20 mouse cellular contexts compared by ENCODE assay signal in genomic region chr4:135730951-135731350, GRCm38 (mm10). TPM values are rescaled to one million over a fixed set of nuclear protein-coding genes. Genes with fewer than 3 reads are reported as not detected.
"Had no signal": no experiment of that assay in that cellular context is flagged by ENCODE, and none has a peak within 500 bp of the region (broad histone marks: within the 10 kb centered on the region; RNA-seq: fewer than 3 reads in every experiment).

No protein-coding gene starts in this region.

- H3K9me3 ChIP-seq: neural tube, embryonic 12.5 days; neural tube, embryonic 15.5 days had no signal

- H3K4me3 ChIP-seq: limb, embryonic 13.5 days; liver, embryonic 13.5 days; neural tube, embryonic 12.5 days; neural tube, embryonic 15.5 days had no signal

- H3K9ac ChIP-seq: limb, embryonic 13.5 days; liver, embryonic 13.5 days; neural tube, embryonic 12.5 days; neural tube, embryonic 15.5 days had no signal

- H3K4me2 ChIP-seq: limb, embryonic 13.5 days; liver, embryonic 13.5 days; neural tube, embryonic 12.5 days; neural tube, embryonic 15.5 days had no signal

- H3K36me3 ChIP-seq: limb, embryonic 13.5 days; neural tube, embryonic 12.5 days; neural tube, embryonic 15.5 days had no signal

- H3K4me1 ChIP-seq: neural tube, embryonic 12.5 days; neural tube, embryonic 15.5 days had no signal

- H3K27me3 ChIP-seq: limb, embryonic 13.5 days; neural tube, embryonic 12.5 days; neural tube, embryonic 15.5 days had no signal

- DNase-seq: kidney, adult 2 months; kidney, postnatal 36 days; liver, embryonic 13.5 days; lung, adult 2 months; midbrain, embryonic 14.5 days; right cerebral cortex, adult 18-20 months; right cerebral cortex, postnatal 14 days; right cerebral cortex, postnatal 4 days; spleen, adult 18-20 months; thymus, adult 2 months; thymus, postnatal 14 days; thymus, postnatal 4 days had no signal

- H3K27ac ChIP-seq: kidney, postnatal 0 days; limb, embryonic 13.5 days; liver, embryonic 13.5 days; macrophage; neural tube, embryonic 12.5 days; neural tube, embryonic 15.5 days had no signal

RNA-seq across cellular contexts. Expression of gene Il22ra1, which starts 3.0 kb away (rescaled TPM):
- total RNA-seq: megakaryocyte, adult 5-6 weeks had no signal
- polyA plus RNA-seq: kidney, embryonic 14.5 days; limb, embryonic 13.5 days; macrophage; midbrain, embryonic 14.5 days; midbrain, postnatal 0 days; neural tube, embryonic 12.5 days; neural tube, embryonic 15.5 days had no signal

RNA-seq across cellular contexts. Expression of gene Myom3, which starts 28.6 kb away (rescaled TPM):
- total RNA-seq: megakaryocyte, adult 5-6 weeks had no signal
